Mouse (Mus musculus) heart, postnatal 0 days (tissue): ENCODE data around the gene Anapc5.

Source experiments
- CTCF ChIP-seq: IDR thresholded peaks from 2 replicates; pipeline ENCODE4 v1.5.1; 2016; ENCODE audit warnings: antibody characterized with exemption, control low read depth, low read depth
- EP300 ChIP-seq: IDR thresholded peaks from 2 replicates; pipeline ENCODE4 v1.6.1; 2016; ENCODE audit warnings: antibody characterized with exemption, low read depth

- TF ChIP-seq CTCF (no peak), EP300 (no peak)
Measured at GRCm38 (mm10) chr5:122779277-122779834, 41.8 kb downstream of the Anapc5 start, which contains the start of gene Camkk2.
